Mouse (Mus musculus): Measurements from ENCODE around the gene Chsy1. TPM values are rescaled to one million over a fixed set of nuclear protein-coding genes. Genes with fewer than 3 reads are reported as not detected.
A peak's percentile ranks its signal among the peaks of the same experiment; 100 is the strongest.
"Not testable (repeated sequence)": the region's sequence is repeated elsewhere in the genome, so short reads cannot be mapped to it uniquely, and the experiment has no call there.

The Chsy1 gene
- total RNA-seq, 2 experiments from 2014 or later: 15.6 to 17.4 TPM

- no peak for DNase-seq (ENCODE audit: low spot score in 2 of 2)
Observed at GRCm38 (mm10) chr7:66175738-66176137, 66.4 kb downstream of the Chsy1 start.

GRCm38 (mm10) chr7:66176256-66176655 is 66.9 kb downstream of the Chsy1 start:
- no peak for DNase-seq (ENCODE audit: low spot score in 2 of 2)

GRCm38 (mm10) chr7:66176929-66177328 is 67.6 kb downstream of the Chsy1 start:
- no peak for DNase-seq (ENCODE audit: low spot score in 2 of 2)

- no peak for DNase-seq (ENCODE audit: low spot score in 2 of 2)
Observed at GRCm38 (mm10) chr7:66178101-66178500, 68.8 kb downstream of the Chsy1 start.

- DNase-seq (ENCODE audit: low spot score in 2 of 2): peak in 1 of 2 experiments; percentile 24
Observed at GRCm38 (mm10) chr7:66179120-66179581, 69.8 kb downstream of the Chsy1 start.

- no peak for DNase-seq (ENCODE audit: low spot score in 2 of 2)
Observed at GRCm38 (mm10) chr7:66179711-66180110, 70.4 kb downstream of the Chsy1 start.

- DNase-seq (ENCODE audit: low spot score in 2 of 2): no peak
Observed at GRCm38 (mm10) chr7:66180260-66180659, 70.9 kb downstream of the Chsy1 start.

GRCm38 (mm10) chr7:66180711-66181365 is 71.5 kb downstream of the Chsy1 start:
- DNase-seq (ENCODE audit: low spot score in 2 of 2): no peak

GRCm38 (mm10) chr7:66182075-66182715 is 72.9 kb downstream of the Chsy1 start:
- DNase-seq (ENCODE audit: low spot score in 2 of 2): no peak

- no peak for DNase-seq (ENCODE audit: low spot score in 2 of 2)
Observed at GRCm38 (mm10) chr7:66183404-66183803, 74.1 kb downstream of the Chsy1 start.

- DNase-seq (ENCODE audit: low spot score in 2 of 2): no peak
Observed at GRCm38 (mm10) chr7:66184026-66184425, 74.7 kb downstream of the Chsy1 start.

- DNase-seq (ENCODE audit: low spot score in 2 of 2): no peak
Observed at GRCm38 (mm10) chr7:66185370-66185769, 76.1 kb downstream of the Chsy1 start.

GRCm38 (mm10) chr7:66187581-66188231 is 78.4 kb downstream of the Chsy1 start:
- DNase-seq (ENCODE audit: low spot score in 2 of 2): no peak

GRCm38 (mm10) chr7:66190385-66190784 is 81.1 kb downstream of the Chsy1 start:
- DNase-seq (ENCODE audit: low spot score in 2 of 2): not testable (repeated sequence)

- DNase-seq (ENCODE audit: low spot score in 2 of 2): no peak
Observed at GRCm38 (mm10) chr7:66194511-66194910, 85.2 kb downstream of the Chsy1 start.

GRCm38 (mm10) chr7:66195881-66196280 is 86.6 kb downstream of the Chsy1 start:
- DNase-seq (ENCODE audit: low spot score in 2 of 2): no peak

GRCm38 (mm10) chr7:66196609-66197445 is 87.5 kb downstream of the Chsy1 start:
- no peak for DNase-seq (ENCODE audit: low spot score in 2 of 2)

GRCm38 (mm10) chr7:66198416-66198815 is 89.1 kb downstream of the Chsy1 start:
- DNase-seq (ENCODE audit: low spot score in 2 of 2): no peak

- peak; percentile 38 to 50 for DNase-seq (ENCODE audit: low spot score in 2 of 2)
Observed at GRCm38 (mm10) chr7:66199391-66199831, 90.1 kb downstream of the Chsy1 start.

- DNase-seq (ENCODE audit: low spot score in 2 of 2): no peak
Observed at GRCm38 (mm10) chr7:66200383-66200782, 91.1 kb downstream of the Chsy1 start.

GRCm38 (mm10) chr7:66200791-66201450 is 91.6 kb downstream of the Chsy1 start:
- no peak for DNase-seq (ENCODE audit: low spot score in 2 of 2)
